Mouse (Mus musculus) liver, embryonic 13.5 days (tissue): ENCODE results near the gene Mthfd2. TPM values are rescaled to one million over a fixed set of nuclear protein-coding genes. Genes with fewer than 3 reads are reported as not detected.
A peak's percentile ranks its signal among the peaks of the same experiment; 100 is the strongest.

Experiments
- ATAC-seq: fragments of 200-750 bp; cut with Nextera tagmentation; 2 replicates; pipeline ENCODE4 v1.8.0; 2017; ENCODE audit warnings: low read depth, mild to moderate bottlenecking, moderate number of reproducible peaks, moderate library complexity
- DNase-seq: peaks from one replicate; pipeline ENCODE4 v3.0.0; 2022
- H3K27ac ChIP-seq: fragments of 300-500 bp; sonication (generic); 2 replicates; pipeline ENCODE4 v1.5.1; 2015; ENCODE audit warnings: moderate library complexity, mild to moderate bottlenecking, inconsistent platforms
- H3K27me3 ChIP-seq: fragments of 300-500 bp; sonication (generic); 2 replicates; pipeline ENCODE4 v1.6.1; 2015; ENCODE audit warnings: mild to moderate bottlenecking, inconsistent platforms
- H3K36me3 ChIP-seq: fragments of 300-500 bp; sonication (generic); 2 replicates; pipeline ENCODE4 v1.6.1; 2015; ENCODE audit warnings: mild to moderate bottlenecking, inconsistent platforms
- H3K4me1 ChIP-seq: fragments of 300-500 bp; sonication (generic); replicated peaks from 2 replicates; pipeline ENCODE4 v1.6.1; 2015; ENCODE audit warnings: inconsistent platforms
- H3K4me2 ChIP-seq: fragments of 300-500 bp; sonication (generic); 2 replicates; pipeline ENCODE4 v1.6.1; 2015; ENCODE audit warnings: inconsistent platforms, mild to moderate bottlenecking, moderate library complexity
- H3K4me3 ChIP-seq: fragments of 300-500 bp; sonication (generic); replicated peaks from 2 replicates; pipeline ENCODE4 v1.5.1; 2015; ENCODE audit warnings: mild to moderate bottlenecking, inconsistent platforms
- H3K9ac ChIP-seq: fragments of 300-500 bp; sonication (generic); 2 replicates; pipeline ENCODE4 v1.6.1; 2015; ENCODE audit warnings: mild to moderate bottlenecking, inconsistent platforms
- H3K9me3 ChIP-seq: fragments of 300-500 bp; sonication (generic); replicated peaks from 2 replicates; pipeline ENCODE4 v1.6.1; 2016; ENCODE audit warnings: inconsistent platforms
- WGBS: fragments of 180-500 bp; shearing (Covaris S2); methylation state at CpG from one replicate; pipeline ENCODE4 v1.1.7; 2015; ENCODE audit not compliant: insufficient replicate concordance; 5-methylcytosine and 5-hydroxymethylcytosine counted together
- polyA plus RNA-seq: library from polyadenylated mRNA; unstranded; fragments of >200 nt; fragmentation: Nextera tagmentation; extraction: Ambion mirVana; gene quantifications from 2 replicates; pipeline ENCODE4 v1.2.1, GENCODE M21; 2015

Mthfd2 gene
- polyA plus RNA-seq, 1 experiment from 2014 or later = 90.3 TPM

DNA sequence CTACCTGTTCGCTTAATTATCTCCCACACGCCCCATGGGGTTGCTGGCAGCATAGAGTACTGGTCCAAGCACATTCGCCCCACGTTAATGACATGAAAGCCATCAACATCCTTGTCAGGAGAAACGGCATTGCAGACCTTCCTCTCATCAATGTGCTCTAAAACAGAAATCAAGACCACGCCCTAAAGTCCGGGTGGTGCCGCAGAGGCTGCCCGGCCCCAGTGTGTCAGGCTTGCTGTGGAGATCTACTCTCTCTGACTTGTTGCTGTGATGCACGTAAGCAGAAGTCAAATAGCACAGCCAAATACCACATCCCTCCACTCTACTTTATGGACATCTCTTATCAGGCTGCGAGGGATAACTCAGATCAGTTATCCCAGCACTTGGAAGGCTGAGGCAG, 14.5 kb downstream of the Mthfd2 start:
- no peaks in the 10 kb centered on the region for H3K27me3 ChIP-seq
- H3K9me3 ChIP-seq = no peaks in the 10 kb centered on the region
- 60% methylated on average over 11 of the region's 11 CpGs for WGBS
- H3K4me3 ChIP-seq = 0 out of 2 replicates have a peak overlapping the region, but pooled peaks have one; percentile 7
- peak; percentile 59 for DNase-seq
- peaks cover 58% of the 10 kb centered on the region for H3K4me1 ChIP-seq
- peak; percentile 42; the same call in 1 of the 2 replicates for ATAC-seq
- peak overlapping the region; percentile 92 for H3K27ac ChIP-seq
- H3K4me2 ChIP-seq = peak overlapping the region; percentile 52
- H3K9ac ChIP-seq = peak overlapping the region; percentile 55
- peaks cover 78% of the 10 kb centered on the region for H3K36me3 ChIP-seq

GRCm38 (mm10) chr6:83309017-83309416, 16.7 kb downstream of the Mthfd2 start:
- Histone ChIP-seq H3K4me2 (no peak overlapping the region), H3K4me3 (no peak overlapping the region), H3K36me3 (peaks cover 98% of the 10 kb centered on the region), H3K27ac (no peak overlapping the region), H3K9me3 (no peaks in the 10 kb centered on the region), H3K4me1 (peaks cover 36% of the 10 kb centered on the region), H3K9ac (no peak overlapping the region), H3K27me3 (no peaks in the 10 kb centered on the region)
- WGBS = 81% methylated on average over 7 of the region's 7 CpGs
- ATAC-seq (no peak), DNase-seq (no peak)

DNA sequence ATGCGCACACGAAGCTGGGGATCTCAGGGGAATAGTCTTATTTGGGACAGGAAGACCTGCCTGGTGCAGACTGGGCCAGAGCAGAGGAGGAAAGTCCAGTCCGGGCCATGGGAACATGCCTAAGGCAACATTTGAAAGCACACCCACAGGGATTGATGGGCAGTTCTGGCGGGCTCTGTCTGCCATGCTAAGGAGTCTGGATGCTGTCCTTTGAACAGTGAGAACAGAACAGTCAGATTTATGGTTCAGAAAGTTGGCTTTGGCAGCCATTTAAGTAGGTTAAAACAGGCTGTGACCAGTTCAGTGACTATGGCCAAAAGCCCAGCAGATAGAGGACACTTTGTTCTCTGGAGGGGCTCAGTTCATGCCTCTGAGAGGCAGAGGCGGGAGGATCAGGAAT, 23.4 kb downstream of the Mthfd2 start:
- H3K4me3 ChIP-seq = no peak overlapping the region
- no peak for DNase-seq
- no peak overlapping the region for H3K4me2 ChIP-seq
- WGBS = 84% methylated on average over 5 of the region's 5 CpGs
- H3K36me3 ChIP-seq = peaks cover 42% of the 10 kb centered on the region
- H3K27ac ChIP-seq = no peak overlapping the region; the same call in 1 of the 2 replicates
- no peak for ATAC-seq
- H3K9me3 ChIP-seq = no peaks in the 10 kb centered on the region
- no peak overlapping the region for H3K9ac ChIP-seq
- 0 out of 2 replicates have a peak, but pooled peaks cover 3% of the 10 kb centered on the region for H3K4me1 ChIP-seq
- 0 out of 2 replicates have a peak, but pooled peaks cover 4% of the 10 kb centered on the region for H3K27me3 ChIP-seq

DNA sequence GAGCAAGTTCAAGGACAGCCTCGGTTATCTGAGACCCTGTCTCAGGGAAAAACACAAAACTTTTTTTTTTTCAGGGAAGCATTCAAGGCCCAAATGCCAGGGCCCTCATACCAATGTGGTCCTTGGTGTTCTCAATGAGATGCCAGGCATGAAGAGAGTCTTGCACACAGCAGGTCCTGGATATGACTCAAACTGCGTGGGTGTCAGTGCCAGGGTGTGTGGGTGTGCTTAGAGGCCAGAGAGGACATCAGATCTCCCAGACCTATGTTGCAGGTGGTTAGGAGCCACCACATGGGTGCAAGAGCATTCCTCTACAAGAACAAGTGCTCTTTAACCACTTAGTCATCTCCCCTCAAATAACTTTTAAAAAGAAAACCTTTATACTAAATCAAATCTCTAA, 24.4 kb downstream of the Mthfd2 start:
- 71% methylated on average over 2 of the region's 2 CpGs for WGBS
- Histone ChIP-seq H3K27me3 (0 out of 2 replicates have a peak, but pooled peaks cover 4% of the 10 kb centered on the region), H3K36me3 (peaks cover 33% of the 10 kb centered on the region), H3K9ac (no peak overlapping the region), H3K4me2 (no peak overlapping the region), H3K27ac (no peak overlapping the region), H3K4me3 (no peak overlapping the region), H3K4me1 (0 out of 2 replicates have a peak, but pooled peaks cover 3% of the 10 kb centered on the region), H3K9me3 (no peaks in the 10 kb centered on the region)
- DNase-seq (no peak), ATAC-seq (no peak)

DNA sequence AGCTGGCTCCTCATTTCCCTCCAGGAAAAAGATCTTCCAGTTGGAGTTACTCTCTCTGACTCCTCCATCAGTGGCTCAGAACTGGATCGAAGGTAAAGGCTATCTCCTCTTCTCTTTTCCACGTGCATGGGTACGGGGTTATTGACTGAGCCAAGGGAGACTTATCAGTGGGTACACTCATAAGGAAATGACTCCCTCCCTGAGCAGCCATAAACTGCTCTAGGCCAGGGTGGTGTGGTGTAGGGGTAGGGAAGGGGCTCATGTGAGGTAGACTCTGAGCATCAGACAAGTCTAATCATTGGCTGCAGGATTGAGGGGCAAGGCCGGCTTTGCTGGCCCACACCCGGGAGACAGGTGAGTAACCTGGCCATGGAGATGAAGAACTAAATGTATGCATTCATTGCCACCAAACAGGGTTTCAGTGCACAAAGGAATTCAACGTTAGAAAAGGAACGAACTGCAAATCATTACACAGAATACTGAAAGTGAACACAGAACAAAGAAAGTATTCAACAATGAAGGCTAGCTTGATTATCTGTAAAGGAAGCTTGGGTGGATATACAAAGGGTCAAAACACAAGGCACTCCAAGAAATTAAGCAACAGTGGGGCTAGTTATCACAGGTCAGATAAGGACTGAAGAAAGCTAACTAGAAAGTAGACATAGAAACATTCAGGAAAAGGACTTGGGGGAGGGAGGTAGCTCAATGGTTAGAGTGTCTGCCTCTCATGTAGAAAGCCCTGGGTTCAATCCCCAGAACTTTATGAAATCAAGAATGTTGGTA, 25.1 kb downstream of the Mthfd2 start:
- DNase-seq (no peak), ATAC-seq (no peak)
- 62% methylated on average over 7 of the region's 7 CpGs for WGBS
- no peaks in the 10 kb centered on the region for H3K9me3 ChIP-seq
- H3K4me2 ChIP-seq = no peak overlapping the region
- H3K27me3 ChIP-seq = 0 out of 2 replicates have a peak, but pooled peaks cover 4% of the 10 kb centered on the region
- H3K36me3 ChIP-seq = peaks cover 26% of the 10 kb centered on the region
- 0 out of 2 replicates have a peak, but pooled peaks cover 3% of the 10 kb centered on the region for H3K4me1 ChIP-seq
- H3K9ac ChIP-seq = no peak overlapping the region
- H3K27ac ChIP-seq = no peak overlapping the region
- no peak overlapping the region for H3K4me3 ChIP-seq

DNA sequence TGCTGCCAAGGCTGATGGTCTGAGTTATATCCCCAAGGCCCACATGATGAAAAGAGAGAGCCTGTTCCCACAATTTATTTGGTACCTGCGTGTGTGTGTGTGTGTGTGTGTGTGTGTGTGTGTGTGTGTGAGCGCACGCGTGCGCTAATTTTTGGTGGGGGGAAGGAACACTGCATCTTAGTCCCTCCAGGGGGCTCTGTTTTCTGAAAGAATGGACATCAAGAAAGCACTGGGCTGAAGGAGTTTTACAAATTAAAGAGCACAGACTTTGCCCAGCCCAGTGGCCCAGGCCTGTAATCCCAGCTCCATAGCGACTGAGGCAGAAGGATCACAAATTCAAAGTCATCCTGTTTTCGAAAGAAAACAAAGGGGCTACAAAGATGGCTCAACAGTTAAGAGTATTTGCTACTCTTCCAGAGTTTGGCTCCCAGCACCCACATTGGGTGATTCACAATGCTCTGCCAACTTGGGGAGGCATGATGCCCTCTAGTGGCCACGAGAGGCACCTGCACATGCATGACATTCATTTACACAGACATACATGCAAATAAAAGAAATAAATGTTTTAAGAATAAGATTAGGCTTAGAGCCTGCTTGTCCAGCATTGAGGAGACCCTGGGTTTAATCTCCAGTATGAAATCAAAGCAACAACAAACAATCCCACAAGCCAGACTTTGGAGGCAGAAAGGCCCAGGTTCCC, 45.3 kb downstream of the Mthfd2 start:
- ATAC-seq (no peak), DNase-seq (no peak)
- no peak overlapping the region for H3K4me2 ChIP-seq
- H3K4me3 ChIP-seq = no peak overlapping the region
- no peak overlapping the region for H3K27ac ChIP-seq
- peaks cover 9% of the 10 kb centered on the region for H3K27me3 ChIP-seq
- no peak overlapping the region for H3K9ac ChIP-seq
- H3K9me3 ChIP-seq = no peaks in the 10 kb centered on the region; the same call in 1 of the 2 replicates
- no peaks in the 10 kb centered on the region for H3K4me1 ChIP-seq
- 67% methylated on average over 8 of the region's 8 CpGs for WGBS
- H3K36me3 ChIP-seq = no peaks in the 10 kb centered on the region

GRCm38 (mm10) chr6:83278881-83279280, 46.8 kb downstream of the Mthfd2 start:
- ATAC-seq = no peak
- no peaks in the 10 kb centered on the region for H3K36me3 ChIP-seq
- H3K27ac ChIP-seq = no peak overlapping the region
- H3K27me3 ChIP-seq = peaks cover 8% of the 10 kb centered on the region
- no peak overlapping the region for H3K9ac ChIP-seq
- H3K9me3 ChIP-seq = no peaks in the 10 kb centered on the region; the same call in 1 of the 2 replicates
- H3K4me2 ChIP-seq = no peak overlapping the region
- peak; percentile 30 for DNase-seq
- WGBS = 18% methylated on average over 2 of the region's 2 CpGs
- no peaks in the 10 kb centered on the region for H3K4me1 ChIP-seq
- no peak overlapping the region for H3K4me3 ChIP-seq

GRCm38 (mm10) chr6:83277151-83277550, 48.6 kb downstream of the Mthfd2 start:
- H3K27ac ChIP-seq = no peak overlapping the region
- 50% methylated on average over 13 of the region's 13 CpGs for WGBS
- DNase-seq (no peak), ATAC-seq (no peak)
- no peaks in the 10 kb centered on the region for H3K36me3 ChIP-seq
- H3K4me2 ChIP-seq = no peak overlapping the region
- no peaks in the 10 kb centered on the region for H3K4me1 ChIP-seq
- H3K9ac ChIP-seq = no peak overlapping the region
- no peaks in the 10 kb centered on the region; the same call in 1 of the 2 replicates for H3K9me3 ChIP-seq
- peaks cover 13% of the 10 kb centered on the region for H3K27me3 ChIP-seq
- no peak overlapping the region for H3K4me3 ChIP-seq

DNA sequence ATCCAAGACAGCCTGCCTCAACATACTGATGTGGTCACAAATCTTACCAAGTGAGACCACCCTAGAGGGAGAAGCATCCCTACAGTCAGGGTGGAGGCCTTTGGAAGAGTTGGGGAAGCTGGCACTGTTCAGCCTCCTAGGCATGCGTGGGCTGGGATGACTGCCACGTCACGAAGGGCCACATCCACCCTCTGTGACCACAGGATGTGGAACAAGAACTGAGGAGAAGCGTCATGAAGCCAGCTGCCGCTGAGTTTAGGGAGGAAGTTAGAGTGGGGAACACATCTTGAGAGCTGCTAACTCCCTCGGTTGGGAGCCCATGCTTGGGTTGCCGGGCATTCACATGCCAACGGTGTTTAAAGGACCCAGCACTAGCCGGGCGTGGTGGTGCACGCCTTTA, 52.0 kb downstream of the Mthfd2 start:
- WGBS = 40% methylated on average over 11 of the region's 11 CpGs
- H3K4me3 ChIP-seq = no peak overlapping the region
- no peak overlapping the region for H3K27ac ChIP-seq
- peaks cover 28% of the 10 kb centered on the region for H3K27me3 ChIP-seq
- H3K9ac ChIP-seq = no peak overlapping the region
- no peaks in the 10 kb centered on the region for H3K9me3 ChIP-seq
- DNase-seq (no peak), ATAC-seq (no peak)
- H3K4me2 ChIP-seq = no peak overlapping the region
- H3K4me1 ChIP-seq = no peaks in the 10 kb centered on the region
- H3K36me3 ChIP-seq = no peaks in the 10 kb centered on the region

GRCm38 (mm10) chr6:83268144-83269010, 57.3 kb downstream of the Mthfd2 start:
- peak overlapping the region; percentile 65 for H3K9ac ChIP-seq
- H3K27ac ChIP-seq = no peak overlapping the region
- 3% methylated on average over 27 of the region's 28 CpGs for WGBS
- peak; percentile 15 for DNase-seq
- no peaks in the 10 kb centered on the region for H3K9me3 ChIP-seq
- H3K4me2 ChIP-seq = peak overlapping the region; percentile 70
- peaks cover 29% of the 10 kb centered on the region; the same call in 1 of the 2 replicates for H3K27me3 ChIP-seq
- H3K4me1 ChIP-seq = peaks cover 5% of the 10 kb centered on the region; the same call in 1 of the 2 replicates
- peak overlapping the region; percentile 61 for H3K4me3 ChIP-seq
- ATAC-seq = peak; percentile 74
- 0 out of 2 replicates have a peak, but pooled peaks cover 4% of the 10 kb centered on the region for H3K36me3 ChIP-seq
